Mouse (Mus musculus): ENCODE results near the gene Myo3a. TPM values are rescaled to one million over a fixed set of nuclear protein-coding genes. Genes with fewer than 3 reads are reported as not detected.

Myo3a gene
- polyA plus RNA-seq, 1 experiment, result 0.27 TPM

- Histone ChIP-seq H3K4me1 (ENCODE audit: control insufficient read depth, insufficient read depth, low read length) (peaks cover 2% of the 10 kb centered on the region), H3K27ac (ENCODE audit: insufficient read depth, low read length) (no peak within 1 kb of the TSS), H3K4me3 (ENCODE audit: low read depth, low read length) (peak within 1 kb of the TSS; percentile 57), H3K36me3 (ENCODE audit: control insufficient read depth, insufficient read depth, low read length, poor library complexity, severe bottlenecking) (no peaks in the 10 kb centered on the region), H3K9me3 (replicated peaks; ENCODE audit: control insufficient read depth, insufficient read depth, low read length, poor library complexity, severe bottlenecking) (no peaks in the 10 kb centered on the region), H3K27me3 (ENCODE audit: control insufficient read depth, insufficient read depth, low read length, poor library complexity, severe bottlenecking) (peaks cover 28% of the 10 kb centered on the region), H3K9ac (ENCODE audit: low read depth, poor library complexity, severe bottlenecking) (no peak within 1 kb of the TSS)
- no peak for TF ChIP-seq POLR2A (IDR thresholded peaks at IDR 0.05; ENCODE audit: insufficient read depth, low read length)
- no peak for TF ChIP-seq CTCF (IDR thresholded peaks at IDR 0.05; ENCODE audit: low read depth, low read length)
- peak; percentile 84 for TF ChIP-seq EP300 (IDR thresholded peaks at IDR 0.05; ENCODE audit: insufficient read depth, low read depth, low read length)
These were observed 394.8 kb downstream of the Myo3a start, which contains the start of gene Gad2 for GRCm38 (mm10) chr2:22621828-22622731. Gene Gad2 (plus strand): TSS chr2:22622205.

- Histone ChIP-seq H3K27ac (ENCODE audit: insufficient read depth, low read length) (no peak overlapping the region), H3K27me3 (ENCODE audit: control insufficient read depth, insufficient read depth, low read length, poor library complexity, severe bottlenecking) (peaks cover 35% of the 10 kb centered on the region), H3K36me3 (ENCODE audit: control insufficient read depth, insufficient read depth, low read length, poor library complexity, severe bottlenecking) (no peaks in the 10 kb centered on the region), H3K4me1 (ENCODE audit: control insufficient read depth, insufficient read depth, low read length) (peaks cover 2% of the 10 kb centered on the region), H3K4me3 (ENCODE audit: low read depth, low read length) (peak overlapping the region; percentile 26), H3K9me3 (replicated peaks; ENCODE audit: control insufficient read depth, insufficient read depth, low read length, poor library complexity, severe bottlenecking) (no peaks in the 10 kb centered on the region), H3K9ac (ENCODE audit: low read depth, poor library complexity, severe bottlenecking) (no peak overlapping the region)
- no peak for TF ChIP-seq EP300 (IDR thresholded peaks at IDR 0.05; ENCODE audit: insufficient read depth, low read depth, low read length)
- no peak for TF ChIP-seq CTCF (IDR thresholded peaks at IDR 0.05; ENCODE audit: low read depth, low read length)
- no peak for TF ChIP-seq POLR2A (IDR thresholded peaks at IDR 0.05; ENCODE audit: insufficient read depth, low read length)
These were observed 396.1 kb downstream of the Myo3a start for GRCm38 (mm10) chr2:22623111-22624070.

- H3K36me3 ChIP-seq (ENCODE audit: control insufficient read depth, insufficient read depth, low read length, poor library complexity, severe bottlenecking), result no peaks in the 10 kb centered on the region
- TF ChIP-seq POLR2A (IDR thresholded peaks at IDR 0.05; ENCODE audit: insufficient read depth, low read length), result no peak
- TF ChIP-seq CTCF (IDR thresholded peaks at IDR 0.05; ENCODE audit: low read depth, low read length), result no peak
- no peak overlapping the region for H3K4me3 ChIP-seq (ENCODE audit: low read depth, low read length)
These were observed 397.1 kb downstream of the Myo3a start for GRCm38 (mm10) chr2:22624188-22624975.

GRCm38 (mm10) chr2:22625096-22625960 lies 398.0 kb downstream of the Myo3a start:
- H3K4me1 ChIP-seq (ENCODE audit: control insufficient read depth, insufficient read depth, low read length), result peaks cover 2% of the 10 kb centered on the region
- H3K27ac ChIP-seq (ENCODE audit: insufficient read depth, low read length), result no peak overlapping the region
- TF ChIP-seq EP300 (IDR thresholded peaks at IDR 0.05; ENCODE audit: insufficient read depth, low read depth, low read length) (no peak), CTCF (IDR thresholded peaks at IDR 0.05; ENCODE audit: low read depth, low read length) (no peak), POLR2A (IDR thresholded peaks at IDR 0.05; ENCODE audit: insufficient read depth, low read length) (no peak)
- no peak overlapping the region for H3K4me3 ChIP-seq (ENCODE audit: low read depth, low read length)
- H3K27me3 ChIP-seq (ENCODE audit: control insufficient read depth, insufficient read depth, low read length, poor library complexity, severe bottlenecking), result peaks cover 29% of the 10 kb centered on the region
- H3K9ac ChIP-seq (ENCODE audit: low read depth, poor library complexity, severe bottlenecking), result no peak overlapping the region
- no peaks in the 10 kb centered on the region for H3K36me3 ChIP-seq (ENCODE audit: control insufficient read depth, insufficient read depth, low read length, poor library complexity, severe bottlenecking)
- H3K9me3 ChIP-seq (replicated peaks; ENCODE audit: control insufficient read depth, insufficient read depth, low read length, poor library complexity, severe bottlenecking), result no peaks in the 10 kb centered on the region

More at GRCm38 (mm10) chr2:22624188-22624975, 397.1 kb downstream of the Myo3a start:
- Histone ChIP-seq H3K9me3 (replicated peaks; ENCODE audit: control insufficient read depth, insufficient read depth, low read length, poor library complexity, severe bottlenecking) (no peaks in the 10 kb centered on the region), H3K27me3 (ENCODE audit: control insufficient read depth, insufficient read depth, low read length, poor library complexity, severe bottlenecking) (peaks cover 29% of the 10 kb centered on the region), H3K27ac (ENCODE audit: insufficient read depth, low read length) (no peak overlapping the region), H3K4me1 (ENCODE audit: control insufficient read depth, insufficient read depth, low read length) (peaks cover 2% of the 10 kb centered on the region), H3K9ac (ENCODE audit: low read depth, poor library complexity, severe bottlenecking) (no peak overlapping the region)

Measured in ES-Bruce4 (cell line).